Mouse (Mus musculus): ENCODE results near the gene Lrrc75a. TPM values are rescaled to one million over a fixed set of nuclear protein-coding genes. Genes with fewer than 3 reads are reported as not detected.
A peak's percentile ranks its signal among the peaks of the same experiment; 100 is the strongest.

The Lrrc75a gene
- total and polyA plus RNA-seq, 2 experiments from 2014 or later, result 6.4 to 29.7 TPM

DNA sequence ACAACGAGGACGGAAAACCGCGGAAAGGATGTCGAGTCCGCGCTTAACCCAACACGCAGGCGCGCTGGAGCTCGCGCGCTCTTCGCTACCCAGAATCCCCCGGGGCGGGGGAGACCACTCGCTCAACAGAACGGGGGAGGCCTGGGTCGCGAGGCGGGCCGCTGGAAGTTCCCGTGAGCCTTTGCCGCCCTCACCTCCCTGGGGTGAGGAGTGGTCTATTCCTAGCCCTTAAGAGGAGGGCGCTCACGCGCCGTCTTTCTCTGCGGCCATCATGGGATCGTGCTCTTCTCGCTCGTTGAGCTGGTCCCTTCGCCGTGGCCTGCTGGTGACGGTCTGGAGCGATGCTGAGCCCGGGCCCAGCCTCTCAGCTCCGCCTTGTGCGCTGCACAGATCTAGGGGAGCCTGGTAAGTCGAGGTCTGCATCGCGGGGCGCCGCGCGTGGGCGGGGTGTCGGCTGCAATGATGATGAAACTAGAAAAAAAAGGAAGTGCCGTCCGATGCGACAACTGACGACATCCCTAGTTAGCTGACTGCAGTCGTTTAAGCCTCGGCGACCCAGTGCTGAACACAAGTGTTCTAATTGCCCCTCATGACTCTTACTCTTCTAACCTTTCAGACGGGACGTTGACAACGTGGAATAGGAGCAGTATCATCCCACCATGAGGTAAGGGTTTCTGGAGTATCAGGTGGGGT, 45.6 kb downstream of the Lrrc75a start:
- Histone ChIP-seq H3K27me3 (ENCODE audit: insufficient read depth, low read length) (no peaks in the 10 kb centered on the region), H3K4me3 (ENCODE audit: low read length) (peak overlapping the region; percentile 85), H3K9me3 (ENCODE audit: low read length) (no peaks in the 10 kb centered on the region), H3K4me1 (ENCODE audit: insufficient read depth, low read length) (peaks cover 24% of the 10 kb centered on the region), H3K4me2 (ENCODE audit: low read depth, low read length) (peak overlapping the region; percentile 96), H3K36me3 (ENCODE audit: insufficient read depth, low read length) (peaks cover 27% of the 10 kb centered on the region), H3K9ac (replicated peaks; ENCODE audit: low read length) (peak overlapping the region; percentile 93), H3K27ac (peak overlapping the region; percentile 96)
- TF ChIP-seq CTCF (IDR thresholded peaks at IDR 0.05; ENCODE audit: low read depth), result peak; percentile 46
- WGBS, result under 1% methylated on average over 58 of the region's 58 CpGs
- peak; percentile 100 for DNase-seq (ENCODE audit: low spot score)
- ATAC-seq, result peak; percentile 96

DNA sequence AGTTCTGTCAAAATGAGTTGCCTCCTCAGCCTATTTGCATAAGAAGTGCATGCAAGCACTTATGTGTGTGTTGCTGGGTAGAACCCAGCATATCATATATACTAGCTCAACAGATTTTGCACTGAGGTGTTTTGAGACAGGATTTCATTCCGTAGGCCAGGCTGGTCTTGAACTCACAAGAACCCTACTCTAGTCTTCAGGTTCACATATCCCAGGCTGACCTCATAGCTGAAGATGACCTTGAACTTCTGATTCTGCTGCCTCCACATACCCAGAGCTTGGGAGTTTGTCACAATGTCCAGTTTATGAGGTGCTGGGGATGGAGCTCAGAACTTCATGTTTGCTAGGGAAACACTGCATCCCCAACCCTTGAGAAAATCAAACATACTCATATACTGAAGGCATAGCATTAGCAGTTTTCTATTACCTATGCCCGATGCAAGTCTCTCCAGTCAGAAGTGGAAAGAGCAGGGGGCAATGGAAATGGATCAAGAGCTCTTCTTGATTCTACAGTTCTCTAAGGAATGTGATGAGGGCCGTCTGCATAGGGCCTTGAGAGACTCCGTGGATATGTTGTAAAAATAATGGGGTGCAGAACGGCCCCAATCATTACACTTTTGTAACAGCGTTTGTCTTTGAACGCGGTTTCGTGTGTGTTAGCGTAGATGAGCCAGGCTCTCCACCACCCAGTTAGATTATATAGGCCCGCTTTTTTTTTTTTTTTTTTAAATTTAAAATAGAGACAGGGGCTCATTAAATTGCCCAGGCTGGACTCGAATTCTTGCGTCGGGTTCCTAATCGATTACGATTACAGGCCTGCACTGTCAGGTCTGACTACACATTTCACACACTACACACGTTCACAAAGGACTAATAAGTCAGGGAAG, 46.3 kb downstream of the Lrrc75a start:
- no peak for ATAC-seq
- no peak for TF ChIP-seq CTCF (IDR thresholded peaks at IDR 0.05; ENCODE audit: low read depth)
- Histone ChIP-seq H3K9me3 (ENCODE audit: low read length) (no peaks in the 10 kb centered on the region), H3K27me3 (ENCODE audit: insufficient read depth, low read length) (no peaks in the 10 kb centered on the region), H3K4me1 (ENCODE audit: insufficient read depth, low read length) (peaks cover 24% of the 10 kb centered on the region), H3K4me2 (ENCODE audit: low read depth, low read length) (peak overlapping the region; percentile 54), H3K4me3 (ENCODE audit: low read length) (peak overlapping the region; percentile 85), H3K9ac (replicated peaks; ENCODE audit: low read length) (peak overlapping the region; percentile 93), H3K36me3 (ENCODE audit: insufficient read depth, low read length) (peaks cover 21% of the 10 kb centered on the region), H3K27ac (peak overlapping the region; percentile 96)
- no peak for DNase-seq (ENCODE audit: low spot score)
- 11% methylated on average over 17 of the region's 17 CpGs for WGBS

DNA sequence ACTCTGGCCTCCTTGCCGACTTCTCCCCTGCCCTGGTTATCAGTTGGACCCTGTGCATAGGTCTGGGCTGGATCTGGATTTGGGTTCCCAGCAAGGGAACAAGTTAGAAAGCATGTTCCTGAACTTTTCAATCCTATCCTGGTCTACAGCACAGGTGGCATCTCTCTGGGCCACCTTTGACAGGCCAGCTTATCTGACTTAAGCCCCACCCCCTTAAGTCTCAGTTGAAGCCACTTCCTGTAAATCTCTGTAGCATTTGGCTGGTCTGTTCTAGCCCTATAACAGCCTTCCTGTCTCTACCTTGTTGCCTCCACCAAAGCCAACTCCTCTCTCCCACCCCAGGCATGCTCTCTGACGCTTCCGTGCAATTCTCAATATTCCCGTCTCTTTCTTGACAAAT, 49.8 kb downstream of the Lrrc75a start:
- no peak for TF ChIP-seq CTCF (IDR thresholded peaks at IDR 0.05; ENCODE audit: low read depth)
- 88% methylated on average over 4 of the region's 4 CpGs for WGBS
- ATAC-seq, result no peak

GRCm38 (mm10) chr11:62591904-62592575, 56.3 kb downstream of the Lrrc75a start:
- H3K36me3 ChIP-seq (ENCODE audit: insufficient read depth, low read length), result peaks cover 5% of the 10 kb centered on the region
- 72% methylated on average over 8 of the region's 8 CpGs for WGBS
- ATAC-seq (no peak), DNase-seq (ENCODE audit: low spot score) (no peak)
- H3K4me3 ChIP-seq (ENCODE audit: low read length), result no peak overlapping the region
- H3K27me3 ChIP-seq (ENCODE audit: insufficient read depth, low read length), result no peaks in the 10 kb centered on the region
- no peak overlapping the region for H3K27ac ChIP-seq
- H3K9me3 ChIP-seq (ENCODE audit: low read length), result no peaks in the 10 kb centered on the region
- H3K4me2 ChIP-seq (ENCODE audit: low read depth, low read length), result no peak overlapping the region
- no peaks in the 10 kb centered on the region for H3K4me1 ChIP-seq (ENCODE audit: insufficient read depth, low read length)
- TF ChIP-seq CTCF (IDR thresholded peaks at IDR 0.05; ENCODE audit: low read depth), result no peak
- H3K9ac ChIP-seq (replicated peaks; ENCODE audit: low read length), result no peak overlapping the region

More for the DNA sequence above, 49.8 kb downstream of the Lrrc75a start:
- Histone ChIP-seq H3K27ac (no peak overlapping the region), H3K36me3 (ENCODE audit: insufficient read depth, low read length) (peaks cover 5% of the 10 kb centered on the region), H3K4me2 (ENCODE audit: low read depth, low read length) (no peak overlapping the region), H3K9me3 (ENCODE audit: low read length) (no peaks in the 10 kb centered on the region), H3K4me3 (ENCODE audit: low read length) (no peak overlapping the region), H3K9ac (replicated peaks; ENCODE audit: low read length) (no peak overlapping the region), H3K4me1 (ENCODE audit: insufficient read depth, low read length) (0 out of 2 replicates have a peak, but pooled peaks cover 4% of the 10 kb centered on the region), H3K27me3 (ENCODE audit: insufficient read depth, low read length) (no peaks in the 10 kb centered on the region)
- no peak for DNase-seq (ENCODE audit: low spot score)

- Histone ChIP-seq H3K36me3 (ENCODE audit: insufficient read depth, low read length) (peaks cover 5% of the 10 kb centered on the region), H3K9me3 (ENCODE audit: low read length) (no peaks in the 10 kb centered on the region), H3K4me2 (ENCODE audit: low read depth, low read length) (no peak overlapping the region), H3K27me3 (ENCODE audit: insufficient read depth, low read length) (no peaks in the 10 kb centered on the region), H3K4me1 (ENCODE audit: insufficient read depth, low read length) (no peaks in the 10 kb centered on the region), H3K27ac (no peak overlapping the region), H3K9ac (replicated peaks; ENCODE audit: low read length) (no peak overlapping the region), H3K4me3 (ENCODE audit: low read length) (no peak overlapping the region)
- no peak for DNase-seq (ENCODE audit: low spot score)
- ATAC-seq, result no peak
- no peak for TF ChIP-seq CTCF (IDR thresholded peaks at IDR 0.05; ENCODE audit: low read depth)
- 78% methylated on average over 2 of the region's 2 CpGs for WGBS
Measured at GRCm38 (mm10) chr11:62591026-62591425, 57.3 kb downstream of the Lrrc75a start.

DNA sequence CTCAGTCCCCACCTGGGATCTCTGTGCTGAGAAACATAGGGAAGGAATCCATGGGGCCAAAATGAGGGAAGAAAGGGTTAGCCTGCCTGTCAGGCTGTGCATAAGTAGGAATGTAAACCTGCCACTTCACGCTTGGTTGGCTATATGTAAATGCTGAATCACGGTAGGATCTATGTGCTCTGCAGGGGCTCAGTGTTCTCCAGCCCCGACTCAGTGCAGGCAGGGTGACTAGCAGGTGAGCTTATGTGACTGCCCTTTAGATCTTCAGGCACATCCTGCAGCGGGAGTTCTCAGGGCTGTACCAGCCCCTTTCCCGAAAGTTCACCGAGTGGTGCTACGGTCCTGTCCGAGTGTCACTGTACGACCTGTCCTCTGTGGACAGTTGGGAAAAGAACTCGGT, 58.9 kb downstream of the Lrrc75a start:
- no peak for ATAC-seq
- TF ChIP-seq CTCF (IDR thresholded peaks at IDR 0.05; ENCODE audit: low read depth), result no peak
- Histone ChIP-seq H3K27me3 (ENCODE audit: insufficient read depth, low read length) (no peaks in the 10 kb centered on the region), H3K4me1 (ENCODE audit: insufficient read depth, low read length) (no peaks in the 10 kb centered on the region), H3K36me3 (ENCODE audit: insufficient read depth, low read length) (no peaks in the 10 kb centered on the region; the same call in 1 of the 2 replicates), H3K9ac (replicated peaks; ENCODE audit: low read length) (no peak overlapping the region), H3K27ac (no peak overlapping the region), H3K4me2 (ENCODE audit: low read depth, low read length) (no peak overlapping the region), H3K4me3 (ENCODE audit: low read length) (no peak overlapping the region), H3K9me3 (ENCODE audit: low read length) (no peaks in the 10 kb centered on the region)
- WGBS, result 76% methylated on average over 10 of the region's 10 CpGs
- DNase-seq (ENCODE audit: low spot score), result no peak
